Mouse (Mus musculus) hindbrain, embryonic 13.5 days (tissue): Measurements from ENCODE around the gene Rxrb. TPM values are rescaled to one million over a fixed set of nuclear protein-coding genes. Genes with fewer than 3 reads are reported as not detected.
A peak's percentile ranks its signal among the peaks of the same experiment; 100 is the strongest.

ENCODE experiments used
- ATAC-seq: fragments of 200-750 bp; cut with Nextera tagmentation; 2 replicates; pipeline ENCODE4 v1.8.0; 2017; ENCODE audit warnings: moderate TSS enrichment; ENCODE audit not compliant: low FRiP score
- H3K27ac ChIP-seq: fragments of 300-500 bp; sonication (generic); 2 replicates; pipeline ENCODE4 v1.5.1; 2015; ENCODE audit warnings: inconsistent platforms, mild to moderate bottlenecking, moderate library complexity
- H3K27me3 ChIP-seq: fragments of 300-500 bp; sonication (generic); 2 replicates; pipeline ENCODE4 v1.6.1; 2015; ENCODE audit warnings: mild to moderate bottlenecking, inconsistent platforms
- H3K36me3 ChIP-seq: fragments of 300-500 bp; sonication (generic); 2 replicates; pipeline ENCODE4 v1.6.1; 2015; ENCODE audit warnings: mild to moderate bottlenecking, inconsistent platforms
- H3K4me1 ChIP-seq: fragments of 300-500 bp; sonication (generic); replicated peaks from 2 replicates; pipeline ENCODE4 v1.6.1; 2015; ENCODE audit warnings: inconsistent platforms
- H3K4me2 ChIP-seq: fragments of 300-500 bp; sonication (generic); 2 replicates; pipeline ENCODE4 v1.6.1; 2015; ENCODE audit warnings: inconsistent platforms, mild to moderate bottlenecking, moderate library complexity
- H3K4me3 ChIP-seq: fragments of 300-500 bp; sonication (generic); 2 replicates; pipeline ENCODE4 v1.5.1; 2015; ENCODE audit warnings: mild to moderate bottlenecking, inconsistent platforms
- H3K9ac ChIP-seq: fragments of 300-500 bp; sonication (generic); 2 replicates; pipeline ENCODE4 v1.6.1; 2015; ENCODE audit warnings: mild to moderate bottlenecking, inconsistent platforms
- H3K9me3 ChIP-seq: fragments of 300-500 bp; sonication (generic); 2 replicates; pipeline ENCODE4 v1.6.1; 2016; ENCODE audit warnings: inconsistent platforms
- WGBS: fragments of 180-500 bp; shearing (Covaris S2); methylation state at CpG from one replicate; pipeline ENCODE4 v1.1.7; 2015; 5-methylcytosine and 5-hydroxymethylcytosine counted together
- polyA plus RNA-seq: library from polyadenylated mRNA; unstranded; fragments of >200 nt; fragmentation: Nextera tagmentation; extraction: Ambion mirVana; gene quantifications from 2 replicates; pipeline ENCODE4 v1.2.1, GENCODE M21; 2015

The Rxrb gene
- polyA plus RNA-seq, 1 experiment from 2014 or later: 56.8 TPM

- WGBS: 83% methylated on average over 10 of the region's 10 CpGs
- no peak for ATAC-seq
- Histone ChIP-seq H3K27me3 (peaks cover 12% of the 10 kb centered on the region; the same call in 1 of the 2 replicates), H3K4me1 (peaks cover 57% of the 10 kb centered on the region), H3K36me3 (peaks cover 43% of the 10 kb centered on the region), H3K9me3 (no peaks in the 10 kb centered on the region), H3K9ac (no peak overlapping the region), H3K27ac (no peak overlapping the region), H3K4me3 (no peak overlapping the region), H3K4me2 (no peak overlapping the region)
Measured at GRCm38 (mm10) chr17:34036647-34037046, 5.0 kb downstream of the Rxrb start.

GRCm38 (mm10) chr17:34037241-34037640 lies 5.6 kb downstream of the Rxrb start:
- Histone ChIP-seq H3K4me2 (no peak overlapping the region), H3K9ac (no peak overlapping the region), H3K27ac (no peak overlapping the region), H3K36me3 (peaks cover 43% of the 10 kb centered on the region), H3K4me1 (peaks cover 62% of the 10 kb centered on the region), H3K27me3 (peaks cover 12% of the 10 kb centered on the region; the same call in 1 of the 2 replicates), H3K9me3 (no peaks in the 10 kb centered on the region), H3K4me3 (no peak overlapping the region)
- 91% methylated on average over 7 of the region's 7 CpGs for WGBS
- ATAC-seq: no peak

- peak; percentile 22; the same call in 1 of the 2 replicates for ATAC-seq
- H3K9ac ChIP-seq: peak overlapping the region; percentile 68
- WGBS: 11% methylated on average over 20 of the region's 21 CpGs
- H3K27me3 ChIP-seq: peaks cover 12% of the 10 kb centered on the region; the same call in 1 of the 2 replicates
- peak overlapping the region; percentile 29 for H3K4me3 ChIP-seq
- H3K36me3 ChIP-seq: peaks cover 43% of the 10 kb centered on the region
- H3K4me1 ChIP-seq: peaks cover 50% of the 10 kb centered on the region
- 0 out of 2 replicates have a peak overlapping the region, but pooled peaks have one; percentile 1 for H3K27ac ChIP-seq
- no peaks in the 10 kb centered on the region for H3K9me3 ChIP-seq
- H3K4me2 ChIP-seq: peak overlapping the region; percentile 54
Measured at GRCm38 (mm10) chr17:34038440-34038839, 6.8 kb downstream of the Rxrb start.

- H3K27me3 ChIP-seq: peaks cover 12% of the 10 kb centered on the region; the same call in 1 of the 2 replicates
- peaks cover 45% of the 10 kb centered on the region for H3K4me1 ChIP-seq
- H3K9ac ChIP-seq: peak within 1 kb of the TSS; percentile 68
- WGBS: 12% methylated on average over 28 of the region's 28 CpGs
- peak within 1 kb of the TSS; percentile 29 for H3K4me3 ChIP-seq
- peak within 1 kb of the TSS; percentile 54 for H3K4me2 ChIP-seq
- H3K9me3 ChIP-seq: no peaks in the 10 kb centered on the region
- peaks cover 41% of the 10 kb centered on the region for H3K36me3 ChIP-seq
- H3K27ac ChIP-seq: 0 out of 2 replicates have a peak within 1 kb of the TSS, but pooled peaks have one; percentile 1
- peak; percentile 63 for ATAC-seq
Measured at GRCm38 (mm10) chr17:34038878-34039561, 7.4 kb downstream of the Rxrb start, which contains the start of gene Col11a2. Col11a2 (plus strand) TSS chr17:34039437.

GRCm38 (mm10) chr17:34039562-34040450 lies 8.2 kb downstream of the Rxrb start:
- WGBS: 24% methylated on average over 16 of the region's 17 CpGs
- Histone ChIP-seq H3K9me3 (no peaks in the 10 kb centered on the region), H3K4me2 (peak overlapping the region; percentile 54), H3K4me3 (peak overlapping the region; percentile 29), H3K27me3 (peaks cover 12% of the 10 kb centered on the region; the same call in 1 of the 2 replicates), H3K9ac (peak overlapping the region; percentile 68), H3K27ac (no peak overlapping the region), H3K4me1 (peaks cover 44% of the 10 kb centered on the region), H3K36me3 (peaks cover 34% of the 10 kb centered on the region)
- ATAC-seq: no peak; the same call in 1 of the 2 replicates

- Histone ChIP-seq H3K4me2 (no peak overlapping the region), H3K27ac (no peak overlapping the region), H3K36me3 (peaks cover 14% of the 10 kb centered on the region), H3K9ac (no peak overlapping the region), H3K27me3 (0 out of 2 replicates have a peak, but pooled peaks cover 4% of the 10 kb centered on the region), H3K4me3 (no peak overlapping the region), H3K4me1 (peaks cover 12% of the 10 kb centered on the region), H3K9me3 (peaks cover 12% of the 10 kb centered on the region; the same call in 1 of the 2 replicates)
- WGBS: 84% methylated on average over 14 of the region's 14 CpGs
- no peak for ATAC-seq
Measured at GRCm38 (mm10) chr17:34045941-34046340, 14.3 kb downstream of the Rxrb start.

GRCm38 (mm10) chr17:34047404-34048050 lies 15.9 kb downstream of the Rxrb start:
- ATAC-seq: no peak
- 94% methylated on average over 5 of the region's 5 CpGs for WGBS
- H3K4me2 ChIP-seq: no peak overlapping the region
- H3K36me3 ChIP-seq: peaks cover 26% of the 10 kb centered on the region
- no peak overlapping the region for H3K4me3 ChIP-seq
- H3K9me3 ChIP-seq: peaks cover 12% of the 10 kb centered on the region; the same call in 1 of the 2 replicates
- H3K27ac ChIP-seq: no peak overlapping the region
- H3K9ac ChIP-seq: no peak overlapping the region
- no peaks in the 10 kb centered on the region for H3K4me1 ChIP-seq
- no peaks in the 10 kb centered on the region for H3K27me3 ChIP-seq

GRCm38 (mm10) chr17:34057224-34057623 lies 25.6 kb downstream of the Rxrb start:
- no peak overlapping the region for H3K4me3 ChIP-seq
- no peak overlapping the region for H3K4me2 ChIP-seq
- no peak overlapping the region for H3K27ac ChIP-seq
- 79% methylated on average over 7 of the region's 7 CpGs for WGBS
- no peaks in the 10 kb centered on the region for H3K9me3 ChIP-seq
- ATAC-seq: no peak
- no peaks in the 10 kb centered on the region for H3K4me1 ChIP-seq
- no peaks in the 10 kb centered on the region for H3K27me3 ChIP-seq
- no peak overlapping the region for H3K9ac ChIP-seq
- H3K36me3 ChIP-seq: peaks cover 39% of the 10 kb centered on the region

GRCm38 (mm10) chr17:34068864-34069263 lies 37.3 kb downstream of the Rxrb start:
- 47% methylated on average over 3 of the region's 3 CpGs for WGBS
- Histone ChIP-seq H3K27ac (no peak overlapping the region), H3K36me3 (peaks cover 17% of the 10 kb centered on the region; the same call in 1 of the 2 replicates), H3K4me2 (no peak overlapping the region), H3K9me3 (no peaks in the 10 kb centered on the region), H3K27me3 (no peaks in the 10 kb centered on the region), H3K9ac (no peak overlapping the region), H3K4me1 (no peaks in the 10 kb centered on the region), H3K4me3 (no peak overlapping the region)
- no peak for ATAC-seq

- no peaks in the 10 kb centered on the region for H3K36me3 ChIP-seq
- H3K9me3 ChIP-seq: no peaks in the 10 kb centered on the region
- WGBS: 80% methylated on average over 5 of the region's 5 CpGs
- H3K4me1 ChIP-seq: no peaks in the 10 kb centered on the region; the same call in 1 of the 2 replicates
- H3K27me3 ChIP-seq: peaks cover 14% of the 10 kb centered on the region
- no peak overlapping the region for H3K4me3 ChIP-seq
- no peak overlapping the region; the same call in 1 of the 2 replicates for H3K9ac ChIP-seq
- no peak overlapping the region for H3K27ac ChIP-seq
- ATAC-seq: no peak
- no peak overlapping the region for H3K4me2 ChIP-seq
Measured at GRCm38 (mm10) chr17:34072091-34072490, 40.5 kb downstream of the Rxrb start.

GRCm38 (mm10) chr17:34075271-34075670 lies 43.7 kb downstream of the Rxrb start:
- Histone ChIP-seq H3K27ac (no peak overlapping the region), H3K27me3 (peaks cover 18% of the 10 kb centered on the region), H3K4me3 (no peak overlapping the region), H3K36me3 (no peaks in the 10 kb centered on the region), H3K9ac (no peak overlapping the region), H3K4me2 (no peak overlapping the region), H3K9me3 (no peaks in the 10 kb centered on the region), H3K4me1 (no peaks in the 10 kb centered on the region; the same call in 1 of the 2 replicates)
- ATAC-seq: no peak
- WGBS: 42% methylated on average over 7 of the region's 7 CpGs
